Mouse (Mus musculus) cortical plate, adult 2 months (tissue): ENCODE data around the gene Agap2.

Experiments
- CTCF ChIP-seq: fragments of 200-500 bp; IDR thresholded peaks from 2 replicates; pipeline ENCODE4 v1.5.1; 2011; ENCODE audit warnings: mild to moderate bottlenecking, control low read depth, low read length; ENCODE audit not compliant: insufficient read depth; ENCODE audit errors: extremely low read depth
- POLR2A ChIP-seq: fragments of 200-500 bp; IDR thresholded peaks from 2 replicates; pipeline ENCODE4 v1.6.1; 2011; ENCODE audit warnings: mild to moderate bottlenecking, low read length, control low read depth; ENCODE audit not compliant: insufficient read depth; ENCODE audit errors: extremely low read depth

DNA sequence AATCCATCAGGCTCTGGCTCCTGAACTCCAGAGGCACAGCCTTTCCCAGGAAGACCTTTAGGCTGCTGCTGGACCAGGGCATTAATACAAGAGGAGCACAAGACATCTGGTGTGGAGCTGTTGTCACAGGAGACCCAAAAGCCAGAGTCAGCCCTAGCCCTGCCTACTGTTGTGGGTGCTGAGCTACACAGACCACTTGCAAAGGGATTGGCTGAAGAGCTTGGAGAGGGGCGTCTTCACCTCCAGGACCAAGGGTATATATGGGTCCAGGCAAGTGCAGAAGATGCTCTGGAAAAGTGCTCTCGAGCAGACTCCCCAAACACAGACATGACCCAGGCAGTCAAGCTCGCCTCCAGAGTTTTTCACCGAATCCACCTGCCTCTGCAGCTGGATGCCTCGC is 27.1 kb upstream of the Agap2 start, which contains the start of gene Cyp27b1:
- no peak for TF ChIP-seq POLR2A
- TF ChIP-seq CTCF: no peak
